Mouse (Mus musculus): Measurements from ENCODE around the gene Eif2ak4. TPM values are rescaled to one million over a fixed set of nuclear protein-coding genes. Genes with fewer than 3 reads are reported as not detected.

Gene Eif2ak4
- total and polyA plus RNA-seq, 3 experiments = 16.1 to 22.3 (median 18.1) TPM

DNA sequence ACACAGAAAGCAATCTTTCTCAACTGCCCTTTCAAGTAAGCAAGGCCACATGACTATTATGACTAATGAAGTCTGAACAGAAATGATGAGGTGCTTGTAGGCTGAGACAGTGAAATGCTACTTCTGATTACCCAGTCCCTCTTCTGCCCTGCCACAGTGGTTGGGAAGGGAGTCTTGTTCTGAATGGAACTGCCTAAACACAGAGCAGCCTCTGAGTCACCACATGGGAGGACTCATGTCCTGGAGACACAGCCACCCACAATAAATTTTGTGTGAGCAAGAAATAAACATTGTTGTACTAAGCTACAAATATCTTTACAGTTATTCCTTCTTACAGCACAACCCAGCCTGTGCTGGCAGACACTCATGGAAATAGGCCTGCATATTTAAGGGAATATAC, 12.5 kb upstream of the Eif2ak4 start:
- H3K79me2 ChIP-seq (replicated peaks; ENCODE audit: control insufficient read depth, extremely low read depth, insufficient read depth, poor library complexity, severe bottlenecking) = no peaks in the 10 kb centered on the region
- no peak for DNase-seq (ENCODE audit: extremely low read depth)
- H3K27ac ChIP-seq (ENCODE audit: insufficient read depth, low read depth) = no peak overlapping the region
- H3K9ac ChIP-seq (ENCODE audit: insufficient read depth, low read depth) = no peak overlapping the region
- peaks cover 0 to 9% of the 10 kb centered on the region in 2 experiments; a peak in 2 of 4 replicates for H3K4me1 ChIP-seq (ENCODE audit: control insufficient read depth in 1 of 2, insufficient read depth in 2 of 2)
- no peak overlapping the region for H3K4me3 ChIP-seq (replicated peaks in 1 of 3; ENCODE audit: low read depth in 2 of 3, low read length in 2 of 3, poor library complexity in 1 of 3)
- in situ Hi-C loops (cut with MboI; ENCODE audit: low pct_ligation_motif_present, low pct_unique_long_range_greater_than_20kb, low sequenced_read_pairs) (no loop called here), dilution Hi-C loops (cut with MboI; ENCODE audit: extremely low pct_ligation_motif_present, extremely low pct_unique_long_range_greater_than_20kb, low sequenced_read_pairs) (no loop called here)
- no peaks in the 10 kb centered on the region for H3K27me3 ChIP-seq (replicated peaks)
- TF ChIP-seq BHLHE40 (IDR thresholded peaks at IDR 0.05; ENCODE audit: low read depth, low read length) = no peak
- no peak for TF ChIP-seq GABPA (IDR thresholded peaks at IDR 0.05; ENCODE audit: insufficient replicate concordance, low read depth, low read length)
- no peak for TF ChIP-seq UBTF (IDR thresholded peaks at IDR 0.05; ENCODE audit: low read depth, low read length)
- H3K9me3 ChIP-seq (replicated peaks; ENCODE audit: low read length) = peaks cover 14% of the 10 kb centered on the region
- H3K36me3 ChIP-seq (replicated peaks in 1 of 2; ENCODE audit: control insufficient read depth in 1 of 2, insufficient read depth in 1 of 2, low read length in 1 of 2) = no peaks in the 10 kb centered on the region
- no peak overlapping the region for H3K4me2 ChIP-seq (ENCODE audit: insufficient read depth, low read depth, poor library complexity, severe bottlenecking)

DNA sequence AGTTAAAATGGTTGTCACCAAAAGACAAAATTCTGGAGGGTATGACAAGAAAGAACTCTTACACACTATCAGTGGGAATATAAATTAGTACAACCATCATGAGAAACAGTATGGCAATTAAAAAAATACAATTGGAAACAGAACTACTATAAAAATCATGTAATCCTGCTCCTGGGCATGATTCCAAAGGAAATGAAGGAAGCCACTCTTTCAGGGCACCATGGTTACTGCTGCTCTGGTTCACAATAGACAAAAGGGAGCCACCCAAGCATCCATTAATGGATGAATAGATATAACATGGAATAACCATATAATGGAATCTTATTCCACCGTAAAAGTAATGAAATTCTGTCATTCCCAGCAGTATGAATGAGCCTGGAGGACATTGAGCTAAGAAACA, 8.7 kb upstream of the Eif2ak4 start:
- in situ Hi-C loops (cut with MboI; ENCODE audit: low pct_ligation_motif_present, low pct_unique_long_range_greater_than_20kb, low sequenced_read_pairs) = no loop called here
- no peaks in the 10 kb centered on the region for H3K79me2 ChIP-seq (replicated peaks; ENCODE audit: control insufficient read depth, extremely low read depth, insufficient read depth, poor library complexity, severe bottlenecking)
- DNase-seq (ENCODE audit: extremely low read depth) = no peak

DNA sequence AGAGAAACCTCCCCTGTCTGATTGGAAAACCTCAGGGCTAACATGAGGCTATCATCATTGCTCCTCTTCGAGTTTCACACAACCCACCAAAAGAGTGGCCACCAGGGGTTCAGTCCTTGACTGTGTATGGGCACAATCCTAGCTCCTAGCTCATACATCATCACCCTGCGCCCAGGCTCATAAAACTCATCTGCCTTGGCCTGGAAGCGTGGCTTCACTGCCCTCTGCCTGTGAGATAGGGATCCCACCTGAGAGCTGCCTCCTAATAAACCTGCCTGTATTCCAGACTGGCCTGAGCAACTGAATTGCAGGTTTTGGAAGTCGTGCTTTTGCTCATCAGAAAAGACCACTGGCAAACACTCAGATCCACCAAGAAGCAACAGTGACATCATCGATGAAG, 5.0 kb upstream of the Eif2ak4 start:
- H3K27ac ChIP-seq (ENCODE audit: insufficient read depth, low read depth) = no peak overlapping the region
- in situ Hi-C loops (cut with MboI; ENCODE audit: low pct_ligation_motif_present, low pct_unique_long_range_greater_than_20kb, low sequenced_read_pairs) (no loop called here), dilution Hi-C loops (cut with MboI; ENCODE audit: extremely low pct_ligation_motif_present, extremely low pct_unique_long_range_greater_than_20kb, low sequenced_read_pairs) (no loop called here)
- H3K27me3 ChIP-seq (replicated peaks) = no peaks in the 10 kb centered on the region
- no peak for DNase-seq (ENCODE audit: extremely low read depth)
- TF ChIP-seq SIN3A (IDR thresholded peaks at IDR 0.05; ENCODE audit: low read length) (no peak), USF2 (conservative IDR thresholded peaks at IDR 0.05; ENCODE audit: low read depth, low read length) (no peak), GABPA (IDR thresholded peaks at IDR 0.05; ENCODE audit: insufficient replicate concordance, low read depth, low read length) (no peak), IRF4 (IDR thresholded peaks at IDR 0.05; ENCODE audit: low read depth, low read length) (no peak), RAD21 (IDR thresholded peaks at IDR 0.05; ENCODE audit: low read depth, low read length) (peak; percentile 29), JUN (IDR thresholded peaks at IDR 0.05; ENCODE audit: insufficient read depth, low read depth, low read length) (no peak), MAZ (IDR thresholded peaks at IDR 0.05; ENCODE audit: low read depth, low read length) (no peak), TBP (conservative IDR thresholded peaks at IDR 0.05; ENCODE audit: low read depth, low read length) (no peak), BHLHE40 (IDR thresholded peaks at IDR 0.05; ENCODE audit: low read depth, low read length) (no peak), MAX (IDR thresholded peaks at IDR 0.05; ENCODE audit: low read length) (no peak), ELF1 (IDR thresholded peaks at IDR 0.05; ENCODE audit: low read depth, low read length) (no peak), ZNF384 (IDR thresholded peaks at IDR 0.05; ENCODE audit: low read depth, low read length) (no peak), POLR2AphosphoS2 (IDR thresholded peaks at IDR 0.05; ENCODE audit: low read depth, low read length) (no peak), SMC3 (IDR thresholded peaks at IDR 0.05; ENCODE audit: low read depth, low read length) (peak; percentile 22; the same call in 1 of the 2 replicates), EP300 (IDR thresholded peaks at IDR 0.05; ENCODE audit: low read length) (no peak), CTCF (conservative IDR thresholded peaks at IDR 0.05 in 1 of 2, IDR thresholded peaks at IDR 0.05 in 1 of 2; ENCODE audit: low read depth in 2 of 2, low read length in 2 of 2) (peak in 1 of 2 experiments; percentile 47; a peak in 2 of 4 replicates), HCFC1 (IDR thresholded peaks at IDR 0.05; ENCODE audit: low read depth, low read length) (no peak; the same call in 1 of the 2 replicates), E2F4 (IDR thresholded peaks at IDR 0.05; ENCODE audit: insufficient replicate concordance, low read depth, low read length) (no peak), RCOR1 (conservative IDR thresholded peaks at IDR 0.05; ENCODE audit: low read depth, low read length) (no peak)
- H3K4me3 ChIP-seq (replicated peaks in 1 of 3; ENCODE audit: low read depth in 2 of 3, low read length in 2 of 3, poor library complexity in 1 of 3) = no peak overlapping the region
- no peak overlapping the region for H3K9ac ChIP-seq (ENCODE audit: insufficient read depth, low read depth)
- peaks cover 0 to 12% of the 10 kb centered on the region in 2 experiments; a peak in 2 of 4 replicates for H3K4me1 ChIP-seq (ENCODE audit: control insufficient read depth in 1 of 2, insufficient read depth in 2 of 2)
- H3K4me2 ChIP-seq (ENCODE audit: insufficient read depth, low read depth, poor library complexity, severe bottlenecking) = no peak overlapping the region
- peaks cover 3% of the 10 kb centered on the region for H3K9me3 ChIP-seq (replicated peaks; ENCODE audit: low read length)
- H3K79me2 ChIP-seq (replicated peaks; ENCODE audit: control insufficient read depth, extremely low read depth, insufficient read depth, poor library complexity, severe bottlenecking) = no peaks in the 10 kb centered on the region
- H3K36me3 ChIP-seq (replicated peaks in 1 of 2; ENCODE audit: control insufficient read depth in 1 of 2, insufficient read depth in 1 of 2, low read length in 1 of 2) = no peaks in the 10 kb centered on the region

More for the DNA sequence above, 8.7 kb upstream of the Eif2ak4 start:
- H3K27ac ChIP-seq (ENCODE audit: insufficient read depth, low read depth) = no peak overlapping the region
- no peak overlapping the region for H3K4me3 ChIP-seq (replicated peaks in 1 of 3; ENCODE audit: low read depth in 2 of 3, low read length in 2 of 3, poor library complexity in 1 of 3)
- H3K9me3 ChIP-seq (replicated peaks; ENCODE audit: low read length) = peaks cover 3% of the 10 kb centered on the region
- no peak overlapping the region for H3K9ac ChIP-seq (ENCODE audit: insufficient read depth, low read depth)
- dilution Hi-C loops (cut with MboI; ENCODE audit: extremely low pct_ligation_motif_present, extremely low pct_unique_long_range_greater_than_20kb, low sequenced_read_pairs) = no loop called here
- peaks cover 0 to 5% of the 10 kb centered on the region in 2 experiments; a peak in 2 of 4 replicates for H3K4me1 ChIP-seq (ENCODE audit: control insufficient read depth in 1 of 2, insufficient read depth in 2 of 2)
- TF ChIP-seq ELF1 (IDR thresholded peaks at IDR 0.05; ENCODE audit: low read depth, low read length) (no peak), ETS1 (conservative IDR thresholded peaks at IDR 0.05; ENCODE audit: low read depth, low read length) (no peak), NRF1 (IDR thresholded peaks at IDR 0.05; ENCODE audit: low read depth, low read length) (no peak), ZKSCAN1 (IDR thresholded peaks at IDR 0.05; ENCODE audit: borderline replicate concordance, low read depth, low read length) (no peak), ZC3H11A (IDR thresholded peaks at IDR 0.05; ENCODE audit: low read depth, low read length) (no peak), POLR2A (IDR thresholded peaks at IDR 0.05; ENCODE audit: low read depth, low read length) (no peak), HCFC1 (IDR thresholded peaks at IDR 0.05; ENCODE audit: low read depth, low read length) (no peak), CHD2 (IDR thresholded peaks at IDR 0.05; ENCODE audit: low read length) (no peak)
- no peaks in the 10 kb centered on the region for H3K36me3 ChIP-seq (replicated peaks in 1 of 2; ENCODE audit: control insufficient read depth in 1 of 2, insufficient read depth in 1 of 2, low read length in 1 of 2)
- H3K4me2 ChIP-seq (ENCODE audit: insufficient read depth, low read depth, poor library complexity, severe bottlenecking) = no peak overlapping the region
- no peaks in the 10 kb centered on the region for H3K27me3 ChIP-seq (replicated peaks)
